Mouse (Mus musculus): ENCODE data around the gene Pla2g16. TPM values are rescaled to one million over a fixed set of nuclear protein-coding genes. Genes with fewer than 3 reads are reported as not detected.

Gene Pla2g16
- polyA plus RNA-seq (2014; fragmentation: Nextera tagmentation; extraction: Ambion mirVana): 7.0 and 8.4 TPM in 2 replicates

- 1% methylated on average over 27 of the region's 27 CpGs for WGBS
- H3K9me3 ChIP-seq (ENCODE audit: control insufficient read depth, low read length): no peaks in the 10 kb centered on the region
- H3K36me3 ChIP-seq (ENCODE audit: control insufficient read depth, insufficient read depth, low read length): no peaks in the 10 kb centered on the region
Observed at GRCm38 (mm10) chr19:7557328-7557822, at the start of gene Pla2g16. Gene Pla2g16 (plus strand): TSS chr19:7557459.

GRCm38 (mm10) chr19:7508026-7508425, 49.2 kb upstream of the Pla2g16 start:
- H3K9ac ChIP-seq (ENCODE audit: low read length): no peak overlapping the region
- no peaks in the 10 kb centered on the region for H3K9me3 ChIP-seq (ENCODE audit: control insufficient read depth, low read length)
- H3K4me2 ChIP-seq (ENCODE audit: low read length): no peak overlapping the region
- no peaks in the 10 kb centered on the region for H3K4me1 ChIP-seq (replicated peaks; ENCODE audit: control insufficient read depth, insufficient read depth, low read length)
- no peak overlapping the region for H3K4me3 ChIP-seq (ENCODE audit: low read depth, low read length)
- H3K27me3 ChIP-seq (replicated peaks; ENCODE audit: control insufficient read depth, insufficient read depth, low read length): no peaks in the 10 kb centered on the region
- no peak for ATAC-seq (replicated peaks; ENCODE audit: low FRiP score, low TSS enrichment, low read depth)
- no peak overlapping the region for H3K27ac ChIP-seq (ENCODE audit: low read depth)
- no peak for DNase-seq (ENCODE audit: low spot score)
- H3K36me3 ChIP-seq (ENCODE audit: control insufficient read depth, insufficient read depth, low read length): peaks cover 25% of the 10 kb centered on the region
- 79% methylated on average over 4 of the region's 4 CpGs for WGBS

More at GRCm38 (mm10) chr19:7557328-7557822, at the start of gene Pla2g16:
- Histone ChIP-seq H3K4me2 (ENCODE audit: low read length) (peak within 1 kb of the TSS; percentile 68), H3K4me1 (replicated peaks; ENCODE audit: control insufficient read depth, insufficient read depth, low read length) (no peaks in the 10 kb centered on the region), H3K27ac (ENCODE audit: low read depth) (no peak within 1 kb of the TSS), H3K27me3 (replicated peaks; ENCODE audit: control insufficient read depth, insufficient read depth, low read length) (no peaks in the 10 kb centered on the region), H3K9ac (ENCODE audit: low read length) (peak within 1 kb of the TSS; percentile 32; the same call in 1 of the 2 replicates), H3K4me3 (ENCODE audit: low read depth, low read length) (peak within 1 kb of the TSS; percentile 41)
- peak; percentile 78 for ATAC-seq (replicated peaks; ENCODE audit: low FRiP score, low TSS enrichment, low read depth)
- peak; percentile 76 for DNase-seq (ENCODE audit: low spot score)

DNA sequence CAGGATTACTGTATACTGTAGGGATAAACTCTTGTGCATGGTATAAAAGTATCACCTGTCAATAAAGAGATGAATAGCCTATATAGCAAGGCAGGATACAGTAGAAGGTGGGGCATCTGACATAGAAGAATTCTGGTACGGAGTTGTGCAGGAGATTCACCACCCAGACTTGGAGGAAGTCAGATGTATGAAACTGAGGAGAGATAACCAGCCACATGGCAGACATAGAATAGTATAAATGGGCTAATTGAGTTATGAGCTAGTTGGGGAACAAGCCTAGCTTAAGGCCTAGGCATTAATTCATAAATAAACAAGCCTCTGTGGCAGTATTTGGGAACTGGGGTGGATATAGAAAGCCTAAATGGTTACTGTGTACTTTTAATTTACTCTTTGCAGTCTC, 40.8 kb upstream of the Pla2g16 start:
- Histone ChIP-seq H3K9ac (ENCODE audit: low read length) (no peak overlapping the region), H3K27me3 (replicated peaks; ENCODE audit: control insufficient read depth, insufficient read depth, low read length) (no peaks in the 10 kb centered on the region), H3K9me3 (ENCODE audit: control insufficient read depth, low read length) (no peaks in the 10 kb centered on the region), H3K36me3 (ENCODE audit: control insufficient read depth, insufficient read depth, low read length) (peaks cover 60% of the 10 kb centered on the region), H3K4me1 (replicated peaks; ENCODE audit: control insufficient read depth, insufficient read depth, low read length) (no peaks in the 10 kb centered on the region), H3K4me2 (ENCODE audit: low read length) (no peak overlapping the region), H3K4me3 (ENCODE audit: low read depth, low read length) (no peak overlapping the region), H3K27ac (ENCODE audit: low read depth) (no peak overlapping the region)
- DNase-seq (ENCODE audit: low spot score) (no peak), ATAC-seq (replicated peaks; ENCODE audit: low FRiP score, low TSS enrichment, low read depth) (no peak)
- 86% methylated on average over 1 of the region's 1 CpGs for WGBS

- no peak overlapping the region for H3K9ac ChIP-seq (ENCODE audit: low read length)
- no peaks in the 10 kb centered on the region for H3K9me3 ChIP-seq (ENCODE audit: control insufficient read depth, low read length)
- H3K36me3 ChIP-seq (ENCODE audit: control insufficient read depth, insufficient read depth, low read length): peaks cover 78% of the 10 kb centered on the region
- no peak for DNase-seq (ENCODE audit: low spot score)
- H3K27ac ChIP-seq (ENCODE audit: low read depth): no peak overlapping the region
- H3K4me1 ChIP-seq (replicated peaks; ENCODE audit: control insufficient read depth, insufficient read depth, low read length): no peaks in the 10 kb centered on the region
- H3K4me2 ChIP-seq (ENCODE audit: low read length): no peak overlapping the region
- WGBS: 92% methylated on average over 3 of the region's 3 CpGs
- H3K4me3 ChIP-seq (ENCODE audit: low read depth, low read length): no peak overlapping the region
- H3K27me3 ChIP-seq (replicated peaks; ENCODE audit: control insufficient read depth, insufficient read depth, low read length): no peaks in the 10 kb centered on the region
- ATAC-seq (replicated peaks; ENCODE audit: low FRiP score, low TSS enrichment, low read depth): no peak
Observed at GRCm38 (mm10) chr19:7521619-7522018, 35.6 kb upstream of the Pla2g16 start.

- no peak overlapping the region for H3K27ac ChIP-seq (ENCODE audit: low read depth)
- no peak overlapping the region for H3K4me3 ChIP-seq (ENCODE audit: low read depth, low read length)
- peaks cover 72% of the 10 kb centered on the region for H3K36me3 ChIP-seq (ENCODE audit: control insufficient read depth, insufficient read depth, low read length)
- H3K4me1 ChIP-seq (replicated peaks; ENCODE audit: control insufficient read depth, insufficient read depth, low read length): no peaks in the 10 kb centered on the region
- WGBS: 93% methylated on average over 2 of the region's 2 CpGs
- no peaks in the 10 kb centered on the region for H3K27me3 ChIP-seq (replicated peaks; ENCODE audit: control insufficient read depth, insufficient read depth, low read length)
- H3K9ac ChIP-seq (ENCODE audit: low read length): no peak overlapping the region
- DNase-seq (ENCODE audit: low spot score) (no peak), ATAC-seq (replicated peaks; ENCODE audit: low FRiP score, low TSS enrichment, low read depth) (no peak)
- no peaks in the 10 kb centered on the region for H3K9me3 ChIP-seq (ENCODE audit: control insufficient read depth, low read length)
- no peak overlapping the region for H3K4me2 ChIP-seq (ENCODE audit: low read length)
Observed at GRCm38 (mm10) chr19:7522856-7523255, 34.4 kb upstream of the Pla2g16 start.

GRCm38 (mm10) chr19:7523292-7523691, 34.0 kb upstream of the Pla2g16 start:
- WGBS: 96% methylated on average over 1 of the region's 1 CpGs
- no peaks in the 10 kb centered on the region for H3K4me1 ChIP-seq (replicated peaks; ENCODE audit: control insufficient read depth, insufficient read depth, low read length)
- DNase-seq (ENCODE audit: low spot score) (no peak), ATAC-seq (replicated peaks; ENCODE audit: low FRiP score, low TSS enrichment, low read depth) (no peak)
- no peak overlapping the region for H3K27ac ChIP-seq (ENCODE audit: low read depth)
- no peak overlapping the region for H3K4me3 ChIP-seq (ENCODE audit: low read depth, low read length)
- no peak overlapping the region for H3K4me2 ChIP-seq (ENCODE audit: low read length)
- H3K27me3 ChIP-seq (replicated peaks; ENCODE audit: control insufficient read depth, insufficient read depth, low read length): no peaks in the 10 kb centered on the region
- H3K9ac ChIP-seq (ENCODE audit: low read length): no peak overlapping the region
- H3K9me3 ChIP-seq (ENCODE audit: control insufficient read depth, low read length): no peaks in the 10 kb centered on the region
- peaks cover 74% of the 10 kb centered on the region for H3K36me3 ChIP-seq (ENCODE audit: control insufficient read depth, insufficient read depth, low read length)

DNA sequence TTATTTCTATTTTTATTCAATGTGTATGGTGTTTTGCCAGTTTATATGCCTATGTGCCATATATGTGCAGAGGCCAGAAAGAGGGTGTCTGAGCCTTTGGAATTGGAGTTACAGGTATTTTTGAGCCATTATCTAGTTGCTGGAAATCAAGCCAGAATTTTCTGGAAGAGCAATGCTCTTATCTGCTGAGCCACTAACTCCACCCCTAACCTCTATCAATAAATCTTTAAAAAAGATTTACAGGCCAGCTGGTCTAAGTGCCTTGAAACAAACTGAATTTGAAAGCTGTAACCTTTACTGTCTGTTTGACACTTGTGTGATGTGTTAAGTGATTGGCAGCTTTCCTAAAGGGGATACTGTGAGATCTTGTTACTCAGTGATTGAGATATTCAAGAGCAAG, 33.5 kb upstream of the Pla2g16 start:
- no peak for DNase-seq (ENCODE audit: low spot score)
- no peaks in the 10 kb centered on the region for H3K4me1 ChIP-seq (replicated peaks; ENCODE audit: control insufficient read depth, insufficient read depth, low read length)
- H3K9ac ChIP-seq (ENCODE audit: low read length): no peak overlapping the region
- H3K27ac ChIP-seq (ENCODE audit: low read depth): no peak overlapping the region
- H3K36me3 ChIP-seq (ENCODE audit: control insufficient read depth, insufficient read depth, low read length): peaks cover 71% of the 10 kb centered on the region
- no peak overlapping the region for H3K4me3 ChIP-seq (ENCODE audit: low read depth, low read length)
- ATAC-seq (replicated peaks; ENCODE audit: low FRiP score, low TSS enrichment, low read depth): no peak
- no peaks in the 10 kb centered on the region for H3K9me3 ChIP-seq (ENCODE audit: control insufficient read depth, low read length)
- no peak overlapping the region for H3K4me2 ChIP-seq (ENCODE audit: low read length)
- no peaks in the 10 kb centered on the region for H3K27me3 ChIP-seq (replicated peaks; ENCODE audit: control insufficient read depth, insufficient read depth, low read length)

- Histone ChIP-seq H3K4me1 (replicated peaks; ENCODE audit: control insufficient read depth, insufficient read depth, low read length) (no peaks in the 10 kb centered on the region), H3K9ac (ENCODE audit: low read length) (no peak overlapping the region), H3K4me3 (ENCODE audit: low read depth, low read length) (no peak overlapping the region), H3K9me3 (ENCODE audit: control insufficient read depth, low read length) (no peaks in the 10 kb centered on the region), H3K27me3 (replicated peaks; ENCODE audit: control insufficient read depth, insufficient read depth, low read length) (no peaks in the 10 kb centered on the region), H3K27ac (ENCODE audit: low read depth) (no peak overlapping the region), H3K36me3 (ENCODE audit: control insufficient read depth, insufficient read depth, low read length) (peaks cover 68% of the 10 kb centered on the region), H3K4me2 (ENCODE audit: low read length) (no peak overlapping the region)
- DNase-seq (ENCODE audit: low spot score): no peak
- no peak for ATAC-seq (replicated peaks; ENCODE audit: low FRiP score, low TSS enrichment, low read depth)
- WGBS: 58% methylated on average over 3 of the region's 3 CpGs
Observed at GRCm38 (mm10) chr19:7524879-7525278, 32.4 kb upstream of the Pla2g16 start.

- Histone ChIP-seq H3K4me2 (ENCODE audit: low read length) (no peak overlapping the region), H3K27me3 (replicated peaks; ENCODE audit: control insufficient read depth, insufficient read depth, low read length) (no peaks in the 10 kb centered on the region), H3K9me3 (ENCODE audit: control insufficient read depth, low read length) (no peaks in the 10 kb centered on the region), H3K9ac (ENCODE audit: low read length) (no peak overlapping the region), H3K4me3 (ENCODE audit: low read depth, low read length) (no peak overlapping the region), H3K4me1 (replicated peaks; ENCODE audit: control insufficient read depth, insufficient read depth, low read length) (no peaks in the 10 kb centered on the region), H3K36me3 (ENCODE audit: control insufficient read depth, insufficient read depth, low read length) (peaks cover 68% of the 10 kb centered on the region), H3K27ac (ENCODE audit: low read depth) (no peak overlapping the region)
- DNase-seq (ENCODE audit: low spot score) (peak; percentile 84), ATAC-seq (replicated peaks; ENCODE audit: low FRiP score, low TSS enrichment, low read depth) (0 out of 2 replicates have a peak, but pooled peaks have one; percentile 64)
- WGBS: 58% methylated on average over 7 of the region's 7 CpGs
Observed at GRCm38 (mm10) chr19:7528639-7529428, 28.4 kb upstream of the Pla2g16 start.

Data from intestine, embryonic 14.5 days (tissue).